Mouse (Mus musculus) liver, embryonic 12.5 days (tissue): Measurements from ENCODE around the gene Gtf3a. TPM values are rescaled to one million over a fixed set of nuclear protein-coding genes. Genes with fewer than 3 reads are reported as not detected.
"Not testable (repeated sequence)": the region's sequence is repeated elsewhere in the genome, so short reads cannot be mapped to it uniquely, and the experiment has no call there.

Experiments used
- ATAC-seq: fragments of 200-750 bp; cut with Nextera tagmentation; 2 replicates; pipeline ENCODE4 v1.8.0; 2017; ENCODE audit warnings: moderate number of reproducible peaks, mild to moderate bottlenecking, moderate library complexity
- H3K27ac ChIP-seq: fragments of 300-500 bp; sonication (generic); 2 replicates; pipeline ENCODE4 v1.5.1; 2016; ENCODE audit warnings: mild to moderate bottlenecking
- H3K27me3 ChIP-seq: fragments of 300-500 bp; sonication (generic); replicated peaks from 2 replicates; pipeline ENCODE4 v1.6.1; 2016; ENCODE audit warnings: mild to moderate bottlenecking, moderate library complexity
- H3K36me3 ChIP-seq: fragments of 300-500 bp; sonication (generic); 2 replicates; pipeline ENCODE4 v1.6.1; 2016; ENCODE audit warnings: mild to moderate bottlenecking, moderate library complexity
- H3K4me1 ChIP-seq: fragments of 300-500 bp; sonication (generic); 2 replicates; pipeline ENCODE4 v1.6.1; 2016
- H3K4me2 ChIP-seq: fragments of 300-500 bp; sonication (generic); 2 replicates; pipeline ENCODE4 v1.6.1; 2016; ENCODE audit warnings: mild to moderate bottlenecking, moderate library complexity
- H3K4me3 ChIP-seq: fragments of 300-500 bp; sonication (generic); 2 replicates; pipeline ENCODE4 v1.5.1; 2016; ENCODE audit warnings: mild to moderate bottlenecking, moderate library complexity
- H3K9ac ChIP-seq: fragments of 300-500 bp; sonication (generic); 2 replicates; pipeline ENCODE4 v1.6.1; 2016; ENCODE audit warnings: mild to moderate bottlenecking, moderate library complexity
- H3K9me3 ChIP-seq: fragments of 300-500 bp; sonication (generic); replicated peaks from 2 replicates; pipeline ENCODE4 v1.6.1; 2016; ENCODE audit warnings: mild to moderate bottlenecking, moderate library complexity
- WGBS: fragments of 180-500 bp; shearing (Covaris S2); methylation state at CpG from one replicate; pipeline ENCODE4 v1.1.7; 2016; ENCODE audit not compliant: insufficient replicate concordance; 5-methylcytosine and 5-hydroxymethylcytosine counted together
- polyA plus RNA-seq: library from polyadenylated mRNA; unstranded; fragments of >200 nt; fragmentation: Nextera tagmentation; extraction: Ambion mirVana; gene quantifications from 2 replicates; pipeline ENCODE4 v1.2.1, GENCODE M21; 2016

The Gtf3a gene
- polyA plus RNA-seq, 1 experiment from 2014 or later, result 95.1 TPM

DNA sequence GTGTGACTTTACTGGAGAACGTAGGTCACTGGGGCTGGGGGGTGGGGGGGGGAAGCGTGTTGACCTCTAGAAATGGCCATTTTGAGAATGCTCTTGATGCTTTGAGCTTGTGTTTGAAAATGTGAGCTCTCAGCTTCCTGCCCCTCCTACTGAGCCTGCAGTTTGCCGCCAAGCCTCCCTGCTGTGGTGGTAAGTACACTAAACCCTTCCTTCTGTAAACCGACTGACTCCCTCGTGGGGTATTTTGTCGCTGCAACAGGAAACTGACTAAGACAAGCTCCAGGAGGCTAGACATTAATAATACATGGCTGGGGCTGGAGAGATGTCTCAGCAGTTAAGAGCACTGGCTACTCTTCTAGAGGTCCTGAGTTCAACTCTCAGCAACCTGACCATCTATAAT is 31.7 kb upstream of the Gtf3a start:
- 28% methylated on average over 6 of the region's 6 CpGs for WGBS
- Histone ChIP-seq H3K27ac (no peak overlapping the region), H3K36me3 (no peaks in the 10 kb centered on the region), H3K4me2 (no peak overlapping the region), H3K4me1 (peaks cover 16% of the 10 kb centered on the region), H3K9me3 (no peaks in the 10 kb centered on the region), H3K4me3 (no peak overlapping the region), H3K27me3 (peaks cover 20% of the 10 kb centered on the region), H3K9ac (no peak overlapping the region)
- no peak for ATAC-seq

DNA sequence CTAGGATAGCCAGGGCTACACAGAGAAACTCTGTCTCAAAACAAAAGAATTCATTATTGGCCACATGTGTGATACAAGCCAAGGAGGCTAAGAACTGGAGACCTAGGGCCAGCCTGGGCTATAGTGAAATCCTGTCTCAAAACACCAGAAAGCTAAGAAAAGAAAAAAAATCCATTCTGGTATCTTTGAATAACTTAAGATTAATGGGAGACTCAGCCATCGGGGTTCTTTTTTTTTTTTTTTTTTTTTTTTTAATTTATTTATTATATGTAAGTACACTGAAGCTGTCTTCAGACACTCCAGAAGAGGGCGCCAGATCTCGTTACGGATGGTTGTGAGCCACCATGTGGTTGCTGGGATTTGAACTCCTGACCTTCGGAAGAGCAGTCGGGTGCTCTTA is 31.1 kb upstream of the Gtf3a start:
- not testable (repeated sequence) for ATAC-seq, H3K36me3 ChIP-seq, H3K27ac ChIP-seq, H3K4me3 ChIP-seq, H3K4me2 ChIP-seq, H3K9me3 ChIP-seq, H3K9ac ChIP-seq
- Histone ChIP-seq H3K4me1 (peaks cover 11% of the 10 kb centered on the region), H3K27me3 (peaks cover 20% of the 10 kb centered on the region)
- 56% methylated on average over 6 of the region's 6 CpGs for WGBS

DNA sequence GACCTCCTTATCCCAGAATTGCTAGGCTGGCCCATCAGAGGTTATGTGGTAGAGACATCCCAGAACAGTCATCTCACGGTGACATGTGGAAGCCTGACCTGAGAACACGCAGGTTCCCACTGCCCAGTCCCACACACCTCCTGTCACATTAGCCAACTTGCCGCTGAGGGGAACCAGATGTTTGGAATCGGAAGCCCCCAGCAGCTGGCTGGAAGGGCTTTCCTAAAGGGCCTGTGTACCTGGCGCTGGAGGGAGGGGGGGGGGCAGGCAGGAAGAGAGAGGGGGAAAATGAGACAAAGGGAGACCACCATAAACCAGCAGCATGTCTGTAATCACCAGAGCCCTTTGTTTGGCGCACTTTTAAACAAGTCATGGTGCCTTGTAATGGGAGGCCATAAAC is 28.6 kb upstream of the Gtf3a start:
- H3K9ac ChIP-seq, result no peak overlapping the region
- no peaks in the 10 kb centered on the region for H3K36me3 ChIP-seq
- H3K9me3 ChIP-seq, result no peaks in the 10 kb centered on the region
- WGBS, result 32% methylated on average over 6 of the region's 6 CpGs
- H3K27me3 ChIP-seq, result peaks cover 16% of the 10 kb centered on the region
- H3K4me3 ChIP-seq, result peak overlapping the region; percentile 13; the same call in 1 of the 2 replicates
- H3K4me1 ChIP-seq, result peaks cover 9% of the 10 kb centered on the region; the same call in 1 of the 2 replicates
- no peak for ATAC-seq
- no peak overlapping the region for H3K27ac ChIP-seq
- H3K4me2 ChIP-seq, result peak overlapping the region; percentile 57

DNA sequence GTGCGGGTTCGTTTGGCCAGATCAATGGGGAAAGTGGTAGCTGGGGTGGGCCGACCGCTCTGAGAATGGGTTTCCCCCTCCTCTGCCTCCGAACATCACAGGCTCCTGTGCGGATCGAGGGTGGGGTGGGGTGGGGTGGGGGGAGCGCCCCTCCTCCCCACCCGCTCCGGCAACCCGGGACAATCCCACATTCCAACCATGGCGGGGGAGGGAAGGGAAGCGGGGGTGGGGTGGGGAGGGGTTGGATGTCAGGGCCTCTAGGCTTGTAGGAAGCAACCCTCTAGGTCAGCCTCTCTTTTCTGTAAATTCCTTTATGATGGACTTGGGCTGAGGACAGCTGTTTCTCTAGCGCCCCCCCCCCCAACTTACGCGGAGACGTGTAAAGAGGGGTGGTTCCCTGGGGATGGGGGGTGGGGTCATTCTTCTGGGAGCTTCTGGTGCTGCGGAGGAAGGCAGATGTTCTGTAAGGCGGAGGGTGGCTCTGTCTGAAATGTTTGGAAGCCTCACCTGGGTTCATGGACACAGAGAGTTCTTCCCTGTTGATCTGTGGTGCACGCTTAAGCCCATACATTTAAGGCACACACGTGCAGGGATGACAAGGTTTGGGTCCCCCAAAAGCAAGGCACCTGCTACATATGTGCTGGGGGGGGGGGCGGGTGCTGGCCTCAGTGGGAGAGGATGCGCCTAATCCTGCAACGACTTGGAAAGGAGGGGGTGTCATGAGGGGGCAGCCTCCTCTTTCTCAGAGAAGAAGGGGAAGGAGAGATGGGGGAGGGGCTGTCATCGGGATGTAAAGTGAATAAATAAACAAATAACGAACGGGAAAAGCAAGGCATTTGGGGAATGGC is 27.9 kb upstream of the Gtf3a start:
- peaks cover 9% of the 10 kb centered on the region; the same call in 1 of the 2 replicates for H3K4me1 ChIP-seq
- H3K4me3 ChIP-seq, result peak overlapping the region; percentile 13; the same call in 1 of the 2 replicates
- 9% methylated on average over 24 of the region's 27 CpGs for WGBS
- H3K27me3 ChIP-seq, result peaks cover 16% of the 10 kb centered on the region
- no peaks in the 10 kb centered on the region for H3K9me3 ChIP-seq
- ATAC-seq, result no peak
- H3K27ac ChIP-seq, result no peak overlapping the region
- H3K9ac ChIP-seq, result no peak overlapping the region
- H3K4me2 ChIP-seq, result peak overlapping the region; percentile 57
- no peaks in the 10 kb centered on the region for H3K36me3 ChIP-seq

DNA sequence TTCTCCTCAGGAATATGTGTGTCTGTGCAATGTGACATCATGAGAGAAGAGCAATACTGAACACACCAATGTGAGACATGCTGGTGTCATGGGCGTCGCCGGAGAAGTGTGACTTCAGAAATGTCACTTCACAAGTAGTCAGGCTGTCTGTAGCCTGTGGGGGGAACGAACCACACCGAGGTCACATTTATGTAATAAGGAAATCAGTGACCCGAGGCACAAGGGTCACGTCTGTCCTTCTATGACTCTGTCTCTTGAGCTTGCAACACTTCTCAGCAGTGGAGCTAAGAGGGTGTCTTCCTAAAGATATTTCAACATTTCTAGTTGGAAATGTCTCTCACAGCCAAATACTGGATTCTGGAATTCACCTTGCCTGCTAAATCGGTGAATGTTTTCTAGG is 27.2 kb upstream of the Gtf3a start:
- H3K9me3 ChIP-seq, result no peaks in the 10 kb centered on the region
- no peaks in the 10 kb centered on the region for H3K36me3 ChIP-seq
- peaks cover 16% of the 10 kb centered on the region for H3K27me3 ChIP-seq
- no peak overlapping the region for H3K9ac ChIP-seq
- H3K4me2 ChIP-seq, result no peak overlapping the region; the same call in 1 of the 2 replicates
- H3K27ac ChIP-seq, result no peak overlapping the region
- no peak overlapping the region for H3K4me3 ChIP-seq
- no peak for ATAC-seq
- WGBS, result 52% methylated on average over 8 of the region's 8 CpGs
- peaks cover 9% of the 10 kb centered on the region; the same call in 1 of the 2 replicates for H3K4me1 ChIP-seq

DNA sequence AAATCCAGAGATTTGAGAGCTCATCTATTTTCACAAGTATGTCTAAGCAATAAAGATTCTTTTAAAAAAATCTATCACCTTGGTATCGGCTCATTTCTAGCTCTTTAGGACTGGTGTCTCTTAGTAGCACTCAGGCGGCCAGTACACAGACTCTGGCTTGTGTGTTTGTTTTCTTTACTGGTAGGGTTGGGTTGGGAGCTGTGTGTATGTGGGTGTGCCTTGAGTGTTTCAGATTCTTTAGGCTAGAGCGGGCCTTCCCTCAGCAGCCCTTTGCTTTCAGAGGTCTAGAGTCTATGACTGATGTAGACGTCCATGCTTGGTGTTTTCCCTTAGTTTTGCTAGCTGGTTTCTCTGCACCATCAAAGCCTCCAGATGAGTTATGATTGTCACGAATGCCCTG is 24.9 kb upstream of the Gtf3a start:
- H3K9me3 ChIP-seq, result no peaks in the 10 kb centered on the region
- 70% methylated on average over 5 of the region's 5 CpGs for WGBS
- H3K4me1 ChIP-seq, result peaks cover 9% of the 10 kb centered on the region; the same call in 1 of the 2 replicates
- no peak overlapping the region for H3K27ac ChIP-seq
- no peak overlapping the region for H3K4me2 ChIP-seq
- no peak overlapping the region for H3K9ac ChIP-seq
- no peak overlapping the region for H3K4me3 ChIP-seq
- peaks cover 16% of the 10 kb centered on the region for H3K27me3 ChIP-seq
- ATAC-seq, result no peak
- no peaks in the 10 kb centered on the region for H3K36me3 ChIP-seq

DNA sequence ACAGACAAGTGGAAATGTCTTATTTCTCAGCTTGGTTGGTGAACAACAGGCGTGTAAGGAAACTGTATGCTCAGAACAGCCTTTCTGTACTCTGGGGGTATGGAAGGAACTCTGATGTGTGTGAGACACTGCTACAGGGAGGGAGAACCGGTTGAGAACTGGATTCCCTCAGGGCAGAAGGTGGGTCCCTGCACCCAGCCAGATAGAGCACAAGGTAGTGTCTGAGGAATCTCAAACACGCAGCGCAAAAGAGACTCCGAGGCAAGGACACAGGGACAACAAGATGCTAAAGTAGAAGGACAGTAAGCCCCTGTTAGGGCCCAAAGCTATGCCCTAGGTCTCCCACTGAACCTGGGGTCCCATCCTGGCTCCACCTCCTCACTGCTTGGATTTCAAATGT is 21.8 kb upstream of the Gtf3a start:
- ATAC-seq, result no peak
- Histone ChIP-seq H3K27ac (no peak overlapping the region), H3K4me2 (no peak overlapping the region), H3K36me3 (no peaks in the 10 kb centered on the region), H3K27me3 (no peaks in the 10 kb centered on the region; the same call in 1 of the 2 replicates), H3K4me1 (no peaks in the 10 kb centered on the region), H3K4me3 (no peak overlapping the region), H3K9me3 (no peaks in the 10 kb centered on the region), H3K9ac (no peak overlapping the region)
- WGBS, result 62% methylated on average over 5 of the region's 5 CpGs

DNA sequence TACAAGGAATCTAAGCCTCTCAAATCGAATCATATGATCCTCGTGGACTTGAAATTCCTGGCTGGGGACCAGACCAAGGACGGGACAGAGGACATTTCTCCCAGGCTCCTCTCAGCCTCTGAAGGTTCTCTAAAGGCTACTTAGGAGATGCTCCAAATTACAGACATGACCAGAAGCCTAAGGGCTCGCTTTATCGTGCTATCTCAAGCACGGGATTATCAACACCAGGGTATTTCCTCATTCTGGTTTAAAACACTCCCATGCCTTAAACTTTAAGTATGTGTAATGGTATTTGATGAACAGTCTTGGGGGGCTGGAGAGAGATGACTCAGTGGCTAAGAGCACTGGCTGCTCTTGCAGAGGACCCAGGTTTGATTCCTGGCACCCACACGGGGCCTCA is 17.0 kb upstream of the Gtf3a start:
- WGBS, result 56% methylated on average over 7 of the region's 7 CpGs
- no peaks in the 10 kb centered on the region for H3K4me1 ChIP-seq
- H3K36me3 ChIP-seq, result no peaks in the 10 kb centered on the region
- ATAC-seq, result no peak
- H3K4me3 ChIP-seq, result no peak overlapping the region
- no peak overlapping the region for H3K9ac ChIP-seq
- H3K27ac ChIP-seq, result no peak overlapping the region
- no peak overlapping the region for H3K4me2 ChIP-seq
- no peaks in the 10 kb centered on the region; the same call in 1 of the 2 replicates for H3K27me3 ChIP-seq
- H3K9me3 ChIP-seq, result no peaks in the 10 kb centered on the region

DNA sequence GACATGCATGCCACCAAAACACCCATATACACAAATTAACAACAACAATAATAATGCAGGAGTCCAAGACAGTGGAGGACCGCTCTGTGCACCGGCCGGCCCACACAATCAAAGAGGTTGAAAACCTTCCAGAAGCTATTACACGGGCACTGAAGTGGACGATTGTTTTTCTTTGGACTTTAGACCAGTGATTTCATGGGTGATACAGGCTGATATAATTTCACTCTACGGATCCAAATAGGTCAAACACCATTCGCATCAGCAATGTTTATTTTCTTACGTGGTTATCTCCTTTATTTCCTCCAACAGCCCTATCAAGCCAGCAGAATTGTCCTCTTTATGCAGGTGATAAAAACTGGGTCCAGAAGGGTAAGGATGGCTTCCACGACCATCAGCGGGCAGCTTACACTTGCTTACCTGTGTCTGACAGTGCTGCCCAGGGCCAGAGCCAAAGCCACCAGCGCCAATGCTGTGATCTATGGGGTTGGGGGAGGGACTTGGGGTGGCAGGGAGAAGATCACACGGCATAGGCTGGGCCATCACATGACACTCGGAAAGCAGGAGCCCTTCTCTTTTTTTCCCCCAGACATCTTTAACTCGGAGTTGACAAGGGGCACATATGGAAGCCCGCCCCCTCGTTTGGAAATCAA is 16.4 kb upstream of the Gtf3a start:
- no peaks in the 10 kb centered on the region for H3K9me3 ChIP-seq
- H3K4me2 ChIP-seq, result no peak overlapping the region
- no peak overlapping the region for H3K4me3 ChIP-seq
- H3K27ac ChIP-seq, result no peak overlapping the region
- no peak overlapping the region for H3K9ac ChIP-seq
- ATAC-seq, result no peak
- H3K36me3 ChIP-seq, result no peaks in the 10 kb centered on the region
- H3K27me3 ChIP-seq, result no peaks in the 10 kb centered on the region; the same call in 1 of the 2 replicates
- 64% methylated on average over 16 of the region's 16 CpGs for WGBS
- no peaks in the 10 kb centered on the region for H3K4me1 ChIP-seq

DNA sequence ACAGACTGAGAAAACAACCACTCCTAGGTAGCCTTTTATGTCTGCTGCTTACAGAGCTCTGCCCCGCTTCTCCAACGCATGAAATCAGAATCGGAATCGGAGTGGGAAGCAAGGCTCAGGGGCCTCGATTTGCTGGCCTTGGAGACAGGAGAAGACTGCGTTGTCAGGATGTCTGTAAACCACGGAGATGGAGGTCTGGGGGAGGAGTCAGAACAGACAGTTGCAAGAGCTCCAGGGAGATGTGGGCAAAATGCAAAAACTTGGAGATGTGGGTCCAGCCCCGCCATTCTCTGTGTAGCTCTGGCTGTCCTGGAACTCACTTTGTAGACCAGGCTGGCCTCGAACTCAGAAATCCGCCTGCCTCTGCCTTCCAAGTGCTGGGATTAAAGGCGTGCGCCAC is 15.0 kb upstream of the Gtf3a start:
- Histone ChIP-seq H3K27me3 (no peaks in the 10 kb centered on the region; the same call in 1 of the 2 replicates), H3K4me3 (no peak overlapping the region), H3K36me3 (no peaks in the 10 kb centered on the region), H3K9ac (no peak overlapping the region), H3K4me1 (no peaks in the 10 kb centered on the region), H3K4me2 (no peak overlapping the region), H3K27ac (no peak overlapping the region), H3K9me3 (no peaks in the 10 kb centered on the region)
- ATAC-seq, result no peak
- WGBS, result 65% methylated on average over 12 of the region's 12 CpGs

DNA sequence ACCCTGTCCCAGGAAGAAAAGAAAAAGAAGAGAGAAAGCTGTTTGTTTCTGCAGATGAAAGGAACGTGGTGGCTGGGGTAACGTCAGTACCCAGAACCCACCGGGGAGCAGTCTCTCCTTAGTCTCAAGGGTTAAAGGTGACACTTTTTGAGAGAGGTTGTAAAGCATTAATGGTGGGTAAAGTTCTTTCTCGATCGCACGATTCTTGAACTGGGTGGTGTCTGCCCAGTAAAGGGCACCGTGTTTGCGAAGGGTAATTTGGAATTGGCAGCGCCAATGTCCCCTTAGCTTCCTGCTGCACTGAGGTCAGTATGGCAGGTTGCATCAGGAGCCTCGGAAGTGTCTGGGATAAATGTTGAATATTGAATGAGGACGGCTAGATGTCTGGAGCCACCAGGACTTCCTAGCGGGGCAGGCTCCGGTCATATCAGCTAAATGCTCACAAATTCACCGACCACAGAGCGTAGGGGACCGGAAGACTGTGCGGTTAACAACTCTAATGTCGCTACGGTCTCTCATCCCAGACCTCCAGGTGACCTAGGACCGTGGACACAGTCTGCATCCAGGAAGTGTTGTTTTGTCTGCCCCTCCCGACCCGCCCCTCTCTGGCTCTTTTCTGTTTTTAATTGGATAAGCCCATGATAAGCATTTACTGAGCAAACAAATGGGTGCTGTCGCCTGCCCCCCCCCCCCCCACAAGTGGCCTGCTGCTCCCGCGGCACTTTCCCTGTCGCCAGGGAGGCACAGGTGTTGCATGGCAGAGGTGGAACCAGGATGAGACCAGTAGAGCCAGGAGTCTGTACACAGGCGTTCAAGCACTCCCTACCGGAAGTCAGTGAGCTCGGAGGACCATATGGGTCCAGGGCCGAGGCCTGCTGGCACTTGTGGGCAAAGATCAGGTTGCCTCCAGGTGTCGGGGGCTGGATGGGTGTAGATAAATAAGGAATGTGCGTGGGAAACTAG is 10.6 kb upstream of the Gtf3a start:
- 0 out of 2 replicates have a peak, but pooled peaks cover 4% of the 10 kb centered on the region for H3K9me3 ChIP-seq
- 74% methylated on average over 32 of the region's 32 CpGs for WGBS
- H3K4me2 ChIP-seq, result no peak overlapping the region
- no peak overlapping the region for H3K4me3 ChIP-seq
- H3K4me1 ChIP-seq, result no peaks in the 10 kb centered on the region
- H3K9ac ChIP-seq, result no peak overlapping the region
- ATAC-seq, result no peak
- H3K27ac ChIP-seq, result no peak overlapping the region
- no peaks in the 10 kb centered on the region for H3K36me3 ChIP-seq
- H3K27me3 ChIP-seq, result no peaks in the 10 kb centered on the region
